In the genomic region with DNA sequence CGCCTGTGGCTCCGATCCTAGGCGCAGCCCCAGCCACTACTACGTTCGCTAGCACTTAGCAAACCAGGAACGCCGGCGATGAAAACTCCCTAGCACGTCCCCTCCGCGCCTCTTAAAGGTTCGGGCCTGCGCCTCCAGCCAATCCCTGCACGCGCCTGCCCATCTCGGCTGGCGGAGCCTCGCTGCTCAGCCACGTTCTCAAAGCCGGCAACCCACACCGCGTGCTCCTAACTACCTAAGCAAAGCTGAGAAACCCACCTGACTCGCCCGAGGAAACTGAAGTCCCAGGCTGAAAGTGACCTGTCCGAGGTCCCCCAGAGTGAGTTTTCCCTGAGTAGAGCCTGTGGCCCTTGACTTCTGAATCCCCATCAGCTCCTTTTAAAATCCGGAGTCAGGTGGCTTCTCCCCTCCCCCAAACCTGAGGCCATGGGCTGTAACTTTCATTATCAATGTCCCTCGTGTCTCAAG, we compare ENCODE assay signal across 7 mouse cellular contexts. TPM values are rescaled to one million over a fixed set of nuclear protein-coding genes. Genes with fewer than 3 reads are reported as not detected.
A peak's percentile ranks its signal among the peaks of the same experiment; 100 is the strongest.
DNase-seq lines count a peak whose midpoint lies in the region; ATAC-seq lines count a peak whose summit lies in the region.

TSS of gene Mfsd2a (minus strand) at position 89 of the 468 bp plus-strand sequence.

- H3K4me3 ChIP-seq in intestine, embryonic 14.5 days (ENCODE audit: low read depth, low read length): peak within 1 kb of the TSS; percentile 48
- H3K4me3 ChIP-seq in macrophage (ENCODE audit: inconsistent target): peak within 1 kb of the TSS; percentile 16; the same call in 1 of the 2 replicates

- 0 out of 2 replicates have a peak, but pooled peaks cover 17% of the 10 kb centered on the region for H3K27me3 ChIP-seq in intestine, embryonic 14.5 days (replicated peaks; ENCODE audit: control insufficient read depth, insufficient read depth, low read length)

- DNase-seq in R1 (ENCODE audit: low read depth, low spot score): peak; percentile 67
- DNase-seq in cerebellum, postnatal 14 days: peak; percentile 61 to 62
- peak; percentile 41 for DNase-seq in gastrocnemius, postnatal 10 days
- no peak for DNase-seq in intestine, embryonic 14.5 days (ENCODE audit: low spot score)
- DNase-seq in left cerebral cortex, postnatal 10 days (ENCODE audit: extremely low spot score in 1 of 2, low spot score in 2 of 2): peak; percentile 61 to 90
- DNase-seq in right cerebral cortex, postnatal 14 days: peak; percentile 67

- H3K9ac ChIP-seq in intestine, embryonic 14.5 days (ENCODE audit: low read length): peak within 1 kb of the TSS; percentile 34

- no peaks in the 10 kb centered on the region for H3K79me2 ChIP-seq in macrophage (ENCODE audit: inconsistent target)

- no peaks in the 10 kb centered on the region for H3K9me3 ChIP-seq in intestine, embryonic 14.5 days (ENCODE audit: control insufficient read depth, low read length)

- no peak within 1 kb of the TSS for H3K27ac ChIP-seq in intestine, embryonic 14.5 days (ENCODE audit: low read depth)
- no peak within 1 kb of the TSS for H3K27ac ChIP-seq in macrophage

- intact Hi-C loops in left cerebral cortex, postnatal 10 days (cut with DNase I): no loop called here

- H3K4me2 ChIP-seq in intestine, embryonic 14.5 days (ENCODE audit: low read length): peak within 1 kb of the TSS; percentile 98

- no peaks in the 10 kb centered on the region for H3K36me3 ChIP-seq in intestine, embryonic 14.5 days (ENCODE audit: control insufficient read depth, insufficient read depth, low read length)
- no peaks in the 10 kb centered on the region for H3K36me3 ChIP-seq in macrophage (ENCODE audit: inconsistent target)

- peaks cover 12% of the 10 kb centered on the region for H3K4me1 ChIP-seq in intestine, embryonic 14.5 days (replicated peaks; ENCODE audit: control insufficient read depth, insufficient read depth, low read length)

- peak; percentile 74 for ATAC-seq in intestine, embryonic 14.5 days (replicated peaks; ENCODE audit: low FRiP score, low TSS enrichment, low read depth)

- under 1% methylated on average over 27 of the region's 27 CpGs for WGBS in intestine, embryonic 14.5 days
- 4% methylated on average over 27 of the region's 27 CpGs for WGBS in macrophage (ENCODE audit: missing documents)

RNA-seq across cellular contexts. Expression of gene Mfsd2a, which starts in this region (rescaled TPM):
- total RNA-seq in gastrocnemius, postnatal 10 days (2021): 1 to 10 TPM in 1 of 2 experiments, under 1 TPM in 1; 0.36 to 1.2 TPM
- polyA plus RNA-seq in intestine, embryonic 14.5 days (2014; fragmentation: Nextera tagmentation; extraction: Ambion mirVana): 2.1 TPM in 2 replicates
- total RNA-seq in left cerebral cortex, postnatal 10 days (2021): 10 to 100 TPM; 47.0 to 58.6 TPM
- under 1 TPM in 1 of 26 experiments, not detected in 25; 0.43 TPM for total RNA-seq in macrophage (2018; cell fraction: chromatin; rRNA removed)
- total RNA-seq in macrophage (2018; cell fraction: cytosol; rRNA removed): under 1 TPM in 2 of 26 experiments, not detected in 24; 0.05 to 0.07 TPM
- under 1 TPM in 3 of 26 experiments, not detected in 23; 0.26 to 0.34 (median 0.29) TPM for total RNA-seq in macrophage (2018; cell fraction: nucleus; rRNA removed)
- not detected in 3 replicates for polyA plus RNA-seq in macrophage (2018)

Comparison
In these comparisons a context has a peak if more than half of its experiments do, and no peak if none do; other contexts are left out.
1. RNA of gene Mfsd2a (total RNA-seq): 47.0 to 58.6 TPM in left cerebral cortex, postnatal 10 days; 0.36 to 1.2 TPM in gastrocnemius, postnatal 10 days; every median in the first group is over 10 times any median in the second.